Mouse (Mus musculus) c-Kit-positive CD71-negative TER-119-negative erythroid progenitor cells, embryonic 14.5 days (primary cell): ENCODE results near the gene Paxbp1.
"Not testable (repeated sequence)": the region's sequence is repeated elsewhere in the genome, so short reads cannot be mapped to it uniquely, and the experiment has no call there.

ENCODE experiments used
- DNase-seq: peaks from one replicate; pipeline ENCODE4 v3.0.0-alpha.2; 2013; ENCODE audit warnings: low read depth

Paxbp1 gene

DNA sequence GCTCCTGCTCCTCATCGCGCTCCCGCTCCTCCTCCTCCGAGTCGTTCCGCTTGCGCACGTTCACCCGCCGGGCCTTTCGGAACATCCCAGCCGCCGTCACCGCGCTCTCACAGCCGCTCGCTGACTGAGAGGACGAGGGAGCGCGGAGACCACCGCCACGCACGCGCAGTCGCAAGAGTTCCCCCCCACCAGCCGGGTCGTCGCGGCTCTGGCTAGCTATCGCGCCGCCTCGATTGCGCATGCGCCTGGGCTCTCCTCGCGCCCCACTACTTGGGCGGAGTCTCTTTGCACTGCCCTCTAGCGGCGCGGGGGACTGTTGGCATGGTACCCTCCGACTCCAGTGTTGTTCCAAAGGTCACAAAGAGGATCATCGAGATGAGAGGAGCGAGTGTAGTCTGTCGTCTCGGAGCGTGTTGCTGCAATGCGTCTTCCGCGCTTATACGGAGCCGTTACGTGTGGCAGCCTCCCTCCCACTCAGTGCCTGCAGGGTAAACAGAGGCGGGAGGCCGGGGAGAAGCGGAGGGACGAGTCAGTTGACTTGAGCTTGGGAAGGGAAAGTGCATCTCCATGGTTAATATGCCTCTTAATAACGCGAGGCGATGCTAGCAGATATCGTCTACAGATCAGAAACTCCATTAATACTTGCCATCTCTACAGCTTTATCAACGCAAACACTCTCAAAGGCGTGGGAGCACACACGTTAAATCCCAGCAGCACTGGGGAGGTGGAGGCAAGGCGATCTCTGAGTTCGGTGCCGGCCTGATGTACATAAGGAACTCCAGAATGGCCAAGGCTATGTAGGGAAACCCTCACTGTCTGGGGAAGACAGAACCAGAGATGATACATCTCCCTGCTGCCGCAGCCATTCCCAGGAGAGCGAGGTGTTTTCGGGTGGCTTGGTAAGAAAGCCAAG, at the start of gene Paxbp1:
TSS of gene Paxbp1 (minus strand) at position 274 of the 913 bp plus-strand sequence.
- DNase-seq: peak; percentile 99

DNA sequence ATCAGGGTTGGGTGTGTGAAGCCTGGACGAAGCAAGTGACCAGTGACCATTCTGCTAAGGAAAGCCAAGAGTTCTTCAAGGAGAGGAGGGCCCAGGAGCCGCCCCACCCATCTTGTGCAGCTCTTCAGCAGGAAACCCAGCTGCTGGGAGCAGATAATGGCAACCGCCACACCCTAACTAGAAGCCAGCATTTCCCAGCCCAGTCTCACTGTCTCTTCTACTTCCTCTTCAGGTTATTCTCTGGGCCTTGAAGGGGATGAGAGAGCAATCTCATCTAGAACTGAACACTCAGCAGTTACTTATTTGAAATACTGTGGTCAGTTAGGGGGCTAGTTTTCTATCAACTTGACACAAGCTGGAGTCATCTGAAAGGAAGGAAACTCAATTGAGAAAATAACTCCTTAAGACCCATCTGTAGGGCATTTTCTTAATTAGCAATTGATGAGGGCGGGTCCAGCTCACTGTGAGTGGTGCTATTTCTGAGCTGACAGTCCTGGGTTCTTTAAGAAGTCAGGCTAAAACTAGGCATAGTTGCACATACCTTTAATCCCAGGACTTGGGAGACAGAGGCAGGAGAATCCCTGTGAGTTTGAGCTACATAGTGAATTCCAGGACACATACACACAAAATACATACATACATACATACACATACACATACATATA, 42.4 kb upstream of the Paxbp1 start:
- peak; percentile 36 for DNase-seq

DNA sequence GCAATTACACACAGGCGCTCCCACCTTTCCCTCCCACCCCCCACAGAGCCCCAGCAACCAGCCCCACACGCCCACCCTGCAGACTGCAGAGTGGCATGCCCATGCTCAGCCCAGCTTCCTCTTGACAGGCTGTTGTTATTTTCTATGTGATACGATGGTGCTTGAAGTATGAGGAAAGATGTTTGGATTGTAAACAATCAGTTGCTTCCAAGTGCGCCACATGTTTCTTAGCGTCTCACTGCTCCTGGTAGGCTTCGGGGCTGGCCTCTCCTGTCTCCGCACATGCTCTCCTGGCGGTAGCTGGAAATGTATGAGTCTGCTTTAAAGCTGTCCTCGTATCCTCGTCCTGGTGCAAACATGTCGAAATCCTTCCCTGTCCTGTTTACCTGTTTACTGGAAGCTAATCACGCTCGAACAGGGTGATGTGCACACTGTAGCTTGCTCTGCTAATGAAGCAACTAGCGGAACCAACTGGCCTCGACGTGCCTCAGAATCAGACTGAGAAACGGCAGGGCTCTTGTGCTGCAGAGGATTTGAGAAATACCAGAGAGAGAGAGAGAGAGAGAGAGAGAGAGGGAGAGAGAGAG, 41.0 kb upstream of the Paxbp1 start:
- no peak for DNase-seq

DNA sequence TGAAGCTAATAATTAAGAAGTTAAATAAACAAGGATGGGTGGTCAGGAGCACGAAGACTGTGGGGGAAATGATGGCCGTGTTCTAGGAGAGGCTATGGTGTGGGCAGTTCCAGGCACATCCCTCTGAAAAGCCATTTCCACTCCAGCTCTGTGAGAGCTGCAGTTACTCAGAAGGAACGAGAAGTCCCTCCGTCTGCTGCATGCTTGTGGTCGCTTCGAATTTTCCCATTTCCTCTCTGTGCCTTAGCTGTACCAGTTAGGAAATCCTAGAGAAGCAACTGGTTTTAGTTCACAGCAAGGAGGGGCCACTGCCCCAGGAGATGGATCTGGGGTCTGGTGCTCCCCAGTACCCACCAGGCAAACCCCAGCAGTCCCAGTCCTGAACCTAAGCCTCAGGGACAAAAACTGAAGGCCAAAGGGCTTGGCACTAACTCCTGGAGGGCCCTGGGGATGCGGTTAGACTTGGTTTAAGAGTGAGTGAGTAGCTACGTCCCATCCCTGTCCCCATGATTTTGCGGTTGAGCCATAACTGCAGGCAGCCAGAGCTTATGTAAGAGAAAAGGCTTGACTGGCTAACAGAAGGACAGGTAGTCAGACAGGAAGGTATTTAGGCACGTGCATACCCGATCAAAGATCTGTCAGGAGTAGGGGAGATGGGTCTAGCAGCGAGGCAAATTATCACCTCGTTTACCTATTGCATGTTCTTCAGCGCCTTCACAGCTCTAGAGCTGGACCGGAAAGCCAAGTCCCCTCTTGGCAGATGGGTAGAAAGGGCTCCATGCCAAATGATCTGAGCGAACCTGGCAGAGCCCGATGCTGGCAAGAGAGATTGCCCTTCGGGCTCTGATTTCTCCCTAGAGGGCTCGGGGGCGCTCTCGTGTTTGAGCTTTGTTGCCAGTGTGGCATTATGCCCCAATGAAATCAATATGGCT, 40.2 kb upstream of the Paxbp1 start:
- no peak for DNase-seq

DNA sequence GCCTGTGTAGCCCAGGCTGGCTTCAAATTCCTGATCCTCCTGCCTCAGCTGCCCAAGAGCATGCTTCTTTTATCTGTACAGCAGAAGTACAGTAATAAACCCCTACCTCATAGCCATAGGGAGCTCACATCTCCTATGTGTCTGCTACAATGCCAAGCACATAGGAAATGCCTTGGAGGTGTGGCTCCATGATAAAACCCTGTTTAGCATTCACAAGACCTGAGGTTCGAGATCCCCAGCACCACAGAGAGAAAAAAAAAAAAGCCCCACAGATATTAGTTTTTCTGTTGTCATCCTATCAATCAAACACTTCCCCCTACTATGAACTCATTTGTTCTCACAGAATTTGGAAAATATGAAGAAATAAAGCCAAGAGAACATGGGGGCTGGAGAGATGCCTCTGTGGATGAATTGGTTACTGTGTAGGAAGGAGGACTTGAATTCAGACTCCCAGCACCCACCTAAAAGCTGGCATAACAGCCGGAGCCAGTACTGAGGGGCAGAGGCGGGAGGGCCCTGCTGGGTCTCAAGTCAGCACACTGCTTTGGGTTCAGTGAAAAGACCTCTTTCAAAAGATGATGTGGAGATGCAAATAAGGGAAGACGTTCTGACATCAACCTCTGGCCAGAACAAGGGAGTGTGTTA, 38.8 kb upstream of the Paxbp1 start:
- DNase-seq: no peak

DNA sequence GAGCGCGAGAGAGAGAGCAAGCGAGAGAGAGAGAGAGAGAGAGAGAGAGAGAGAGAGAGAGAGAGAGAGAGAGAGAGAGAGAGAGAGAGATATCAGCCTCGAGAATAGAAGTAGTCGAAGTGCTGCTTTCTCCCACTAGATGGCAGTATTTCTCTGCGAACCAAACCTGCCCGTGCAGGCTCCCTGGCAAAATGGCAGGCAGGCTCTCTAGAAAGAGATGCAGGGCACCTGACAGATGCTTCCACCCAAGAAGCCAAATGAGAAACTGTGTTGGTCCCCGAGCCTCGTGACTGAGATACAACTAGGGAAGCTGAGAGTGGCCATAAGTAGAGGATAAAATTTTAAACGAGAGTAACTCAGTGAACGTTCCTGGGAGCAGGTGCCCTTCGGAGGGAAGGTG, 37.2 kb upstream of the Paxbp1 start:
- DNase-seq: peak; percentile 69

DNA sequence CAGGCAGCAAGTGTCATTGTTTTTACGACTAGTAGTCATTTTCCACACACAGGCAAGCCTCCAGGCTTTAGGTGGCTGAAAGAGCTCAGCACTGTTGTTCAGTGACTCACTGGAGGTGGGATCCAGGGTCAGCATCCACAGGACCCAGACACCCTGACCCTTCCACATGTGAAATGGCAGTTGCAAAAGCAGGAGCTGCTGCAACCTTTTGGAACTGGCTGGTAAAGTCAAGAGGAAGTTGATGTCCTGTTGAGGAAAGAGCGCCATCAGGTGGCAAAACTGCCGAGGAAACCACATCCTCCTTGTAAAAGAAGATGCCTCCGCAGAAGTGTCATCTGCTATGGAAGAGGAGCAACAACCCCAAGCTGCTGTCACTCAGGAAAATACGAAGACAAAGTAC, 31.8 kb upstream of the Paxbp1 start:
- peak; percentile 38 for DNase-seq

DNA sequence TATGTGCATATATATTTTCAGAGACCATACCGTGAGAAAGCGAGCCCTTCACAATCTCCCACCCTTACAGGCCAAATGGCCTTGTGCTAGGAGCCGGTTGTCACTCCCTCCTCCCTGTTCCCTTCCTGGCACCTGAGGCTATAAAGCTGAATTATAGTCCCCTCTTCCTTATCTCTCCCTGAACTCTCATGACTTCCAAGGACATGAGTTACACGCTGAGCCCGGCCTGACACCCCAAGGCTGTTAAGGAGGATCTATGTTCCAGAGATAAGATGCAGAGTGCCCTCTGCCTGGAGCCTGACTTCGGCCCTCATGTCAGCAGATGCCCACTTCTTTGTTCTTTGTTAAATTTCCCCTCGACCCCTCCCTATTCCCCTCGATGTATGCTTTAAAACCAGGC, 31.1 kb upstream of the Paxbp1 start:
- not testable (repeated sequence) for DNase-seq

DNA sequence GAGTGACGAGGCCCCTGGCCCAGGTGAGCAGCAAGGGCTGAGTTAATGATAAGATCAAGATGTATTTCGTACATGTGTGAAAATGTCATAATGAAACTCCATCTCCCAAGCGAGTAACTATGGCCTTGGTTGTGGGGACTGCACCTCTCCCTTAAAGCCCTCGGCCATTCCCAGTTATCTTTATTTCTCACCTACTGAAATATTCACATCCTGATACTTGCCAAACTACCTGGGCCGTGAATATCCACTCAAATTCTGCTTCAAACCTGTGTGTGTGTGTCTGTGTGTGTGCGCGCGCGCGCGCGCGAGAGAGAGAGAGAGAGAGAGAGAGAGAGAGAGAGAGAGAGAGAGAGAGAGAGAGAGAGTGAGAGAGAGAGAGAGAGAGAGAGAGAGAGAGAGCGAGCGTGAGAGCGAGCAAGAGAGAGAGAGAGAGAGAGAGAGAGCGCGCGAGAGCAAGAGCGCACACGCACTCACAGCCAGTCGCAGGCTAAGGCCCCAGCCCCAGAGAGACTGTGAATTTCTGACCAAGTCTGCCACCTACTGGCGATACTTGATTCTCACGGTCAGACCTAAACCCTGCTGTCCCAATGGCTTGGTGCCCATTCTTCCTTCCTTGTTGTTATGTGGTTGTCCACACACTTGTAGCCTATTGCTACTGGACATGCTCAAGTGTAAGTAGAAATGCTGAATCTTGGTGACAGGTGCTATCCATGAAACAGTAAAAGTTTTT, 29.0 kb upstream of the Paxbp1 start:
- peak; percentile 85 for DNase-seq

DNA sequence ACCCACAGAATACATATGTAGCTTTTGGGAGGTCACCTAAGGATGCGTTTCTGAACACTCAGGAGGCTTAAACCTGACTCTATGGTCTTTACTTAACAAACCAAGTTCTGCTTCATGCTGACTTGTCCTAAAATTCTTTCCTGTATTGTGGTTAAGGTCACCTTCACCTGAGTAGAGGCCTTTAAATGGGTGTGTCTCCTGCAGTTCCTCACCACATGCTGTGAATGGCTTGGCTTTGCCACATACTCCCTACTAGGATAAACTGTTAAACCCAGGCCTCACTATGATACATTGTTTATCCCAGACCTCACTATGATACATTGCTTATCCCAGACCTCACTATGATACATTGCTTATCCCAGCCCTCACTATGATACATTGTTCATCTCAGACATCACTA, 27.9 kb upstream of the Paxbp1 start:
- no peak for DNase-seq

DNA sequence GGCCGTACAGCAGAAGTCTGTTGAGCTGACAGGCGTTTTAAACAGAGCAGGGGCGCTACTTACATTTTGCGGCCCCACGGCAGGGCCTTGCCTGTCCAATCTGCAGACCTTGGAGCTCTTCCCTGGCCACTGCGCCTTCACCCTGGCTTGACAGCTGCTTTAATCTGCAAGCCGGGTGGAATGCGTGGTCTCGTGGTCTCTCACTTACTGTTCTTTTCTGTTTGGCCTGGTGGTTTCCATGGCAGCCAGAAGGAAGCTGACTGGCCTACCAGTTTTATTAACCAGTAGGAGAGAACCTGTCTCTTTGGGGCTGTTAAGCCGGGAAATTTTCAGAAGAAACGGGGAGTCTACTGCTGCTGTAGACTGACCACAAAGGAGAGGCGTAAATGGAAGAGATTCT, 24.6 kb upstream of the Paxbp1 start:
- no peak for DNase-seq

DNA sequence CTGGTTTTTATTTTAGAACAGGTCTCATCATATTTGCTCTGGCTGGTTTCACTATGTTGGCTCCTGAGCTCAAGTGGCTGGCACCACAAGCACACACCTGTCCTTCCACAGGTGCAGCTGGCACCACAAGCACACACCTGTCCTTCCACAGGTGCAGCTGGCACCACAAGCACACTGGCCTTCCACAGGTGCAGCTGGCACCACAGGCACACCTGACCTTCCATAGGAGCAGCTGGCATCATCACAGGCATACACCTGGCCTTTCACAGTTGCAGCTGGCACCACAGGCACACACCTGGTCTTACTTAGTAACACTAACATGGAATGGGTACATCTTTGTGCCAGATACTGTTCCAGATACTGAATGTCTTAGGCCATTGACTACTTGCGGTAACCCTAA, 22.8 kb upstream of the Paxbp1 start:
- DNase-seq: no peak

DNA sequence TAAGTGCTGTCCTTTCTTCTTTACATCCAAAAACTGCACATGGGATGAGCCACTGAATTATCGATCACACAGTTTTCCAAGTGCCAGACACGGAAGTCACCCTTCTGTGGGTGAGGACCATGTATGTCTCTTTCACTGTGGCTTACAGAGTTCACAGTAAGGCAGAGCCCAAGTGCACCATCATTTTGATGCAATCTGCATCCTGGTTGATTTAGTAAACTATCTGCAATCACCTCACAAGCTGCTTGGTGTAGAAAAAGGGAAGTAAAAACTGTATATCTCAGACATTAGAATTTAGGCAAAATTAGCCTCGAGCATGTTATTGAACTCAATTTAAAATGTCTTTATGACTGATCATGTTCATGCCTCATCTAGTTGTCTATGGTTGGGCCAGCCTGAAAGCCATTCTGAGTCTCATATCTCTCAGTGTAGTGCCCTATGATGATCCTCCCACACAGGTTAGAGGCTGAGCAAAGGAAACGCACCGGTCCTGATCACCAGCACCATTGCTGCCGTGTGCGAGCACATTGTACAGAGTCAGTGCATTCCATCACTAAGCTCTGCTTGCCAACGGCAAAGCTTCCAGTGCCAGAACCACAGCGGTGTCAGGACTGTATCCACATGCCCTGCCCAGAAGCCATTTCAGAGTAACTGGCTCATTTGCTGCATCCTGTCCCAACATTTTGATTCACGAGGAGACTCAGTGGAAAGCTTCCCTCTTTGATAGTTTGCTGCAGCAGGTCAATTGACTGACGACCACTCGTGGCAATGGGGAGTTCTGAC, 20.4 kb upstream of the Paxbp1 start:
- DNase-seq: no peak

DNA sequence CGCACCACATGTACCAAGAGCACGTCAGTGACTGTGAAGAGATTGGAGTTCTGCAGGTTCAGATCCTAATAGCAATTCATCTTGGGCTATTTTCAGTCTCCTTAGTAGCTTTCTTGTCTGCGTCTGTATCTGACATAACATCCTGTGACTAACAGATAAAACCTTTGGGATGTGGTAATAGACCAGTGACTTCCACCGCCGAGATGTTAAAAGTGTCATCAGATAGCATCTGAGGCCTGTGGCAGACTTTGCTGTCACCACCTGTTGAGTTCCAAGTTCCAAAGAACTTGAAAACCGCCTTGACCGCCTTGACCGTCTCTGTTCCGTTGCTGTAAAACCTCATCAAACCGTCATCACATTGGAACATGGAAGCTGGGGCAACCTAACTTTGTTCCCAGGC, 19.4 kb upstream of the Paxbp1 start:
- DNase-seq: no peak

DNA sequence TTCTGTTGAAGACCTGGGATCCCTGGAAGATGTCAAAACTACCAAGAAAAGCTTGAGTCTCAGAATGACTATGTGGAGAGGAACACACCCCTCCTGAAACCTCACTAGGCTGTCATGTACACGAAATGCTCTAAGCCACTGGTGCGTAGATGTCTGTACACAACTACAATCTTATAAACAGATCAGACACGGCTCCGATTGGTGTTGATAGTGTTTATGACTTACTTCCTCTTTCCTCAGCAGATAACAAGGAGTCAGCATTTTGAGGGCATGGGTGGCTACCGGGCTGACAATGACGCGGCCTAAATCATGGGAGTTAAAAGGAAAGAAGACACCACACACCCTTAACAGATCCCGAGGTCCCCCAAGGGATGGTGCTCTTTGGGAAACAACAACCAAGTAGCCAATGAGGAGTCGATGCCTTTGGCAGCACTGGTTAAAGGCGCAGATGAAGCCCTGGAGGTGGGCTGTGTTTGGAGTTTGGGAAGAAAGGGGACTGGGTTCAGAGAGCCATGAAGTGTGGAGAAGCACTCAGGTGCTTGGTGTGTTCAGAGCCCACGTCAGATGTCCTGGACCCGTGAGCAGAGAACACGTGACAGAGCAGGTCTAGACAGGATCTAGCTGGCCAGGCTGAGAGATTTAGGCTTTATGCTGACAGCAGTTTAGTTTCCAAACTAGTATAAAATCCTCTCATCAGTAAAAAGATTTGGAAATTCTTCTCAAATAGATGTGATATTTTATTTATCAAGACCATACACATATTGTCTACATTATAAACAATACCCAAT, 17.4 kb upstream of the Paxbp1 start:
- DNase-seq: no peak

DNA sequence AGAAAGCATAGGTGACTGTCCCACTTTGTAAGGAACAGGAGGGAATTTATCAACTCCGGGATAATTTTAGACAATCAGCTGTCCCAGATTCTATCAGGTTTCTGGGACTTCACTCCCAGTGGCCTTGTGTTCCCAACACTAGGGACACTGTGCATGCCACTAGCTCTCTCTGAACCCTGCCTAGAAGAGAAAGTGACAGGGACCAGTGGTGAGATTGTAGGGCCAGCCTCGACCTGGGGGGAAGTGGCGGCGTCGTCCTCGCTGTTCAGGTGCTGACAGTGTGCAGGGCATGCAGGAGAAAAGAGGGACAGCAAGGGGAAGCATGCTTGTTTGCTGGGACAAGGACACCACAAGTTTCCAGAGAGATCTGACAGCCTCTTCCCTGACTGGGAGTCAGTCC, 13.4 kb upstream of the Paxbp1 start:
- no peak for DNase-seq

DNA sequence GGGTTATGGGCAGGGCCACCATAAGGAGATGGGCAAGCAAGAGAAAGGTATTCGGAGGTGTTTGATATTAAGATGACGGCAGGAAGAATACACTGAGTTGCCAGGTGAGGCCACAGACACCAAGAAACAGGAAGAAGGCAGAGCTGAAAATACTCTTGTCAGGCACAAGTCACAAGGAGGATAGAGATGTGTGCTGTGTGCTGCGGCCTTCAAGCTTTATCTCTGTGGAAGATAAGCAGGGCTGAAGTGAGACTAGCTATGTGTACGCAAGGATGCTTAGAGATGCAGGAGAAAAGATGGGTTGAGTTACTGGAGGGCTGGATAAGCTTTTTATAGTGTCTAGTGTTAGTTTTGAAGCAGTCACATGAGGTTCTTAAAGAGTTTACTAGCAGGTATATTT, 12.9 kb upstream of the Paxbp1 start:
- DNase-seq: no peak

DNA sequence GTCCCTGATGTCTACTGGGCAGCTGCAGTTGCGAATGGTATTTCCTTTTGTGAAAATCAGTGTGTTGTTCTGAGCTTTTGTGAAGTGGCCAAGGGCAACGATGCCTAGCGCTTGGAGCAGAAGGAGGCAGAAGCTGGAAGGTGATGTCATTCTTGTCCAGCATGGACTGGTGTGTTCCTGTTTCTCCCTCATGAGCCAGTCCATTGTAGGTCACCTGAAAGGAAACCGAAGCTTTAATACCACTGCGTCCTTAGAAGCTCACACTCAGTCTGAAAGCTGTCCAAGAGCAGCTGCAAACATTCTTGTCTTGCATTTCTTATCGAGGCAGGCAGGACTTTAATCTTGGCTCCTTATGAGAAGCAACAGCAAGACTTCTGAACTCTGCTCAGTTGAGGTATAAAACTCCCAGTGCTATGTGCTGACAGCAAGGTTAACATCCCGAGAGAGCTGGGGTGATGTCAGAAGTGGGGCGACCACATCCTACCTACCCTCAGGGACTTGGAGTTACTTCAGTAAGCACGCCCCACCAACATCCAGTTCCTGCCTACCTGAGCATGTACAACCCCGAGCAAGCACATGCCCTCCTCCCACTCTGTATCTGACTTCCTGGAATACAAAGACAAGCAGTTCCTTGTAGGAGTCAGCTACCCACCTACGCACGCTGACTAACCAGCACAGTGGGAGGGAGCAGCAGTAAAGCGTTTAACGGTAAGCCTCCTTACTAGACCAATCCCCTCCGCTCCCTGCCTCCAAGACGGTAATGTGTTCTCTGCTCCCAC, 11.9 kb upstream of the Paxbp1 start:
- DNase-seq: peak; percentile 44
